Mouse (Mus musculus): ENCODE results near the gene Lrmp.

The Lrmp gene

DNA sequence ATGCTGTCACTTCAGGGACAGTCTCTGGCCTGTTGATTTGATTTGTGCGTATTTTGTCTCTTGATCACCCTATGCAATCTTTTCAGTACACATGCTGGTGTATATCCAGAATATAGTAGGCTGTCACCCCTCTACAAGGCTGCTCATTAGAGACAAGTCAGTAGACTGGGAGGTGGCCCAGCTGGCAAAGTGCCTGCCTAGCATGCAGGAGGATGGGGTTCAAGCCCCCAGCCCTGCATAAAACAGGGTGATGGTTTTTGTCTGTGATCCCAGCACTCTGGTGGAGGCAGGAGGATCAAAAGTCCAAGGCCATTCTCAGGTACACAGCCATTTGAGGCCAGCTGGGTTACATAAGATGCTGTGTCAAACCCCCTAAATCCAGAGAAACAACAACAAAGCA, 70.6 kb downstream of the Lrmp start:
- in situ Hi-C loops (cut with MboI; ENCODE audit: unreplicated experiment in 2 of 2): loop anchor here (5.0 to 25.0 kb wide), 8 partner anchors 99 to 1974 kb away; no protein-coding TSS in a partner anchor

- in situ Hi-C loops (cut with MboI; ENCODE audit: unreplicated experiment in 2 of 2): loop anchor here (5.0 to 25.0 kb wide), 8 partner anchors 100 to 1975 kb away; no protein-coding TSS in a partner anchor
Measured at GRCm38 (mm10) chr6:145187093-145188088, 71.9 kb downstream of the Lrmp start.

- in situ Hi-C loops (cut with MboI; ENCODE audit: unreplicated experiment in 2 of 2): loop anchor here (25.0 kb wide), 3 partner anchors 506 to 1981 kb away; no protein-coding TSS in a partner anchor
Measured at GRCm38 (mm10) chr6:145193038-145193437, 77.6 kb downstream of the Lrmp start.

GRCm38 (mm10) chr6:145193446-145193845, 78.0 kb downstream of the Lrmp start:
- in situ Hi-C loops (cut with MboI; ENCODE audit: unreplicated experiment in 2 of 2): loop anchor here (25.0 kb wide), 3 partner anchors 506 to 1981 kb away; no protein-coding TSS in a partner anchor

- in situ Hi-C loops (cut with MboI; ENCODE audit: unreplicated experiment in 2 of 2): loop anchor here (25.0 kb wide), 3 partner anchors 511 to 1986 kb away; no protein-coding TSS in a partner anchor
Measured at GRCm38 (mm10) chr6:145197949-145198686, 82.7 kb downstream of the Lrmp start.

- in situ Hi-C loops (cut with MboI; ENCODE audit: unreplicated experiment in 2 of 2): no loop called here
Measured at GRCm38 (mm10) chr6:145202432-145203125, 87.1 kb downstream of the Lrmp start.

DNA sequence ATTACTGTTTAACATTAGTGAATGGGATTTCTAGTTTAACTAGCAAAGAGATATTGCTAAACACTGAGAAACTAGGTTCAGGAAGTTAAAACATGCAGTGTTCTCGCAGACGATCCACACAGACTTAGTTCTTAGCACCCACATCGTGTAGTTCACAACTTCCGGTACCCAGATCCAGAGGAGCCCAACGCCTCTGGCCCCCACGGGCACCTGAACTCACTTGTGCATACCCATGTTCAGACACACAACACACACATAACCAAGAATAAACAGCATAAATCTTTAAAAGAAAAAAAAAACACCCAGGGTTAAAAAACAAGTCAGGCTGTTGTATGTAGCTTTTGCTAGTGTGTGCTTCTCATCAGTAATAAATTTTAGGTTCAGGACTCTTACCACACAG, 89.0 kb downstream of the Lrmp start:
- in situ Hi-C loops (cut with MboI; ENCODE audit: unreplicated experiment in 2 of 2): no loop called here

DNA sequence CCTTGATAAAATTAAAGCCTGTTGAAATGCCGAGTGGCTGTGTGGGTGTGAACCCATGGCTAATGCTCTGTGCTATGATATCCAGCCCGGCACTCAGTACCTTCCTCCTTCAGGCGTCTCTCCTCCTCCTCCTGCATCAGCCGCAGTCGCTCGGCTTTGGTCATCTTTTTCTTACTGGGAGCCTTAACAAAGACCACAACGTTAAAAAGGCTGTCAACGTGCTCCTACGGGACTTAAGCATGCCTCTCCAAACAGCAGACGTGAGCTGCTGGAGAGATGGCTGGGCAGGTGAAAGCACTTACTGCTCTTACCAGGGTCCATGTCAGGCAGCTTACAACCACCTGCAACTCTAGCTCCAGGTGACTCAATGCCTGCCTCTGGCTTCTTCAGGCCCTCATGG, 89.7 kb downstream of the Lrmp start:
- in situ Hi-C loops (cut with MboI; ENCODE audit: unreplicated experiment in 2 of 2): no loop called here

DNA sequence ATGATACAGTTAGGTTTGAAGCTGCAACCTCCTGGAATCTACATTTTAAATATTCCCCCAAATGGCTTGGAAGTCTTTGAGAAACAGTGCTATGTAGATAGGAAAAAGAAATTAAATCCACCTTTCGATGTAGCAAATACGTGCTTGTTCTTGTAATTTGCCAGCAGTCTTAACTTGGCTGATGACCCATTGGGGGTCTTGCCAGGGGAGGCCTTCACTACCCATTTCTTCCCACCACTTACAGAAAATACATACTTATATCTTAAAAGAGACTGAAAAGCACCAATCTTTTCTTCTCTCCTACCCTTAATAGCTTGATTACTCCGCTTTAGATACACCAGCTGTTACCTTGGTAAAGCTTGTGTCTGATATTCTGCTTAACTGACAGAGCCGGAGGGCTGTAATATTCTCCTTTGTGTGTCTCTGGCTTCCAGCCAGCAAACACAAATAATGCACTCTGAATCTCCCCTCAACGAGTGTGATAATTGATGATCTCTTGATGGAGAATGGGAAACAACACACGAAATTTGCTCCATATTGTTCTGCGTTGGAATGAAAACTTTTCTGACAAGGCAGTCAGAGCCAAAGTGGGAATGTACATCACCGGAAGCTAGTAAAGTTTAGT, 94.7 kb downstream of the Lrmp start:
- in situ Hi-C loops (cut with MboI; ENCODE audit: unreplicated experiment in 2 of 2): no loop called here

- in situ Hi-C loops (cut with MboI; ENCODE audit: unreplicated experiment in 2 of 2): no loop called here
Measured at GRCm38 (mm10) chr6:145210816-145211338, 95.4 kb downstream of the Lrmp start, which contains the start of the genes Casc1 and Etfrf1. Casc1 (minus strand) TSS chr6:145211005. Etfrf1 (plus strand) TSS chr6:145211134.

- in situ Hi-C loops (cut with MboI; ENCODE audit: unreplicated experiment in 2 of 2): no loop called here
Measured at GRCm38 (mm10) chr6:145211376-145212305, 96.2 kb downstream of the Lrmp start.

- in situ Hi-C loops (cut with MboI; ENCODE audit: unreplicated experiment in 2 of 2): no loop called here
Measured at GRCm38 (mm10) chr6:145213916-145214315, 98.5 kb downstream of the Lrmp start.

DNA sequence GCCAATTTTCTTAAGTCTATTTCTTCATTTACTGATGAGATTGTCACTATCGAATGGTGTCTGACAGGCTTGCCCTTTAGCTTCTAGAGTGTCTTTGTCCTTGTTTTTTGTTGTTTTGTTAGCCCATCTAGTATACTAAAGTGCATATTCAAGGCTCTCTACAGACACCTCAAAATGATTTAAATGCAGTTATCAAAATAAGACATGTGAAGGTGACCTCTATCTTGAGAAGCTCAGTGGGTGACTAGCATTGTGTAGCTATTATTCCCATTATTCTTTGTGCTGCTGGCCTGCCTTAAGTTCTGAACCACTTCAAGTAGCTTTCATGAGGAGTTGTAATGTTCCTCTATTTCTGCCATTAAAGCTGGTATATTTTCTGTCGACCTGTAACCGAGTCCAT, 100.4 kb downstream of the Lrmp start:
- in situ Hi-C loops (cut with MboI; ENCODE audit: unreplicated experiment in 2 of 2): no loop called here

DNA sequence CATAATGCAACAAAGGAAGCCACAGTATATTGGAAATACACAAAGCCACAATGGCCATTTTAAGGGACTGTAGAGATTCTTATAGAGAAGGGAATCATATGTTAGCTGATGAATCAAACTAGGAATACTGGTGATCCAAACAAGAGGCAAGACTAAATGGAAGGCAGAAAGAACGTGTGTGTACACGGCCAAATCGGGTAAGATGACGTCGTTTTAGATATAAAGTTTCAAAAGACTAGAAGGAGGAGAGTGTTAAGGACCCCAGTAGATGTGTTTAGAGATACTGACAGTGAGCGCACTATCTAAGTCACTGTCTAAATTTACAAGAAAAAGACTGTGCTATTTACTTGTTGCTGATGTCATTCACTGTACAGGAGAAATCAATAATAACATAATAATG, 108.8 kb downstream of the Lrmp start:
- in situ Hi-C loops (cut with MboI; ENCODE audit: unreplicated experiment in 2 of 2): no loop called here
